Mouse (Mus musculus) C2C12 (cell line): ENCODE data around the gene Atp6v1b1.

Experiments
- CTCF ChIP-seq: IDR thresholded peaks from one replicate; pipeline ENCODE4 v1.5.1; 2011; ENCODE audit not compliant: control insufficient read depth, insufficient read depth, insufficient read length
- FOSL1 ChIP-seq: IDR thresholded peaks from one replicate; pipeline ENCODE4 v1.8.0; 2011; ENCODE audit warnings: mild to moderate bottlenecking, low read length; ENCODE audit not compliant: poor library complexity, insufficient read depth, severe bottlenecking
- USF1 ChIP-seq: IDR thresholded peaks from one replicate; pipeline ENCODE4 v1.6.1; 2011; ENCODE audit warnings: low read depth, mild to moderate bottlenecking, control low read depth, moderate library complexity

- TF ChIP-seq CTCF (no peak), USF1 (no peak), FOSL1 (no peak)
Observed at GRCm38 (mm10) chr6:83756051-83756450, 13.3 kb downstream of the Atp6v1b1 start.
